Mouse (Mus musculus) retina, embryonic 14.5 days (tissue): ENCODE results near the gene Edf1.
"Not testable (repeated sequence)": the region's sequence is repeated elsewhere in the genome, so short reads cannot be mapped to it uniquely, and the experiment has no call there.

Experiments
- DNase-seq: peaks from one replicate; pipeline ENCODE4 v3.0.0-alpha.2; 2015; ENCODE audit warnings: low spot score

Edf1 gene

GRCm38 (mm10) chr2:25557221-25557963, at the start of gene Edf1:
Gene Edf1 (plus strand): TSS chr2:25557847.
- peak; percentile 96 for DNase-seq

- peak; percentile 34 for DNase-seq
Observed at GRCm38 (mm10) chr2:25509912-25510311, 47.7 kb upstream of the Edf1 start.

GRCm38 (mm10) chr2:25526510-25527302, 30.9 kb upstream of the Edf1 start:
- no peak for DNase-seq

GRCm38 (mm10) chr2:25533707-25534106, 23.9 kb upstream of the Edf1 start:
- DNase-seq: no peak

GRCm38 (mm10) chr2:25534178-25534865, 23.3 kb upstream of the Edf1 start:
- DNase-seq: no peak

- no peak for DNase-seq
Observed at GRCm38 (mm10) chr2:25534866-25535182, 22.8 kb upstream of the Edf1 start.

GRCm38 (mm10) chr2:25536531-25536930, 21.1 kb upstream of the Edf1 start:
- no peak for DNase-seq

GRCm38 (mm10) chr2:25540541-25540948, 17.1 kb upstream of the Edf1 start:
- no peak for DNase-seq

- no peak for DNase-seq
Observed at GRCm38 (mm10) chr2:25541644-25542367, 15.8 kb upstream of the Edf1 start.

- DNase-seq: no peak
Observed at GRCm38 (mm10) chr2:25545996-25546810, 11.4 kb upstream of the Edf1 start.

- DNase-seq: peak; percentile 99
Observed at GRCm38 (mm10) chr2:25546811-25547491, 10.7 kb upstream of the Edf1 start, which contains the start of gene Traf2. Gene Traf2 (minus strand): TSS chr2:25546940.

- DNase-seq: no peak
Observed at GRCm38 (mm10) chr2:25549021-25549991, 8.3 kb upstream of the Edf1 start.

- DNase-seq: peak; percentile 72
Observed at GRCm38 (mm10) chr2:25551186-25551585, 6.5 kb upstream of the Edf1 start.

- DNase-seq: not testable (repeated sequence)
Observed at GRCm38 (mm10) chr2:25553171-25553786, 4.4 kb upstream of the Edf1 start.

- DNase-seq: not testable (repeated sequence)
Observed at GRCm38 (mm10) chr2:25555479-25555878, 2.2 kb upstream of the Edf1 start.

GRCm38 (mm10) chr2:25556296-25556695, 1.4 kb upstream of the Edf1 start:
- DNase-seq: no peak

- DNase-seq: no peak
Observed at GRCm38 (mm10) chr2:25557964-25558360, 315 bp downstream of the Edf1 start.

GRCm38 (mm10) chr2:25558774-25559173, 1.1 kb downstream of the Edf1 start:
- DNase-seq: no peak

GRCm38 (mm10) chr2:25560551-25560950, 2.9 kb downstream of the Edf1 start:
- no peak for DNase-seq
